Mouse (Mus musculus): ENCODE results near the gene Sult1a1. TPM values are rescaled to one million over a fixed set of nuclear protein-coding genes. Genes with fewer than 3 reads are reported as not detected.
"Not testable (repeated sequence)": the region's sequence is repeated elsewhere in the genome, so short reads cannot be mapped to it uniquely, and the experiment has no call there.

Gene Sult1a1
- polyA plus RNA-seq, 1 experiment: 8.5 TPM

- 78% methylated on average over 25 of the region's 25 CpGs for WGBS
These were observed 24.1 kb upstream of the Sult1a1 start for GRCm38 (mm10) chr7:126700063-126701015.

GRCm38 (mm10) chr7:126697838-126698237, 21.6 kb upstream of the Sult1a1 start:
- DNase-seq (ENCODE audit: low read depth, low spot score): no peak
- 86% methylated on average over 8 of the region's 8 CpGs for WGBS

More at GRCm38 (mm10) chr7:126700063-126701015, 24.1 kb upstream of the Sult1a1 start:
- no peak for DNase-seq (ENCODE audit: low read depth, low spot score)

- no peak for DNase-seq (ENCODE audit: low read depth, low spot score)
- WGBS: 70% methylated on average over 3 of the region's 3 CpGs
These were observed 20.7 kb upstream of the Sult1a1 start for GRCm38 (mm10) chr7:126696886-126697285.

GRCm38 (mm10) chr7:126696303-126696702, 20.1 kb upstream of the Sult1a1 start:
- no peak for DNase-seq (ENCODE audit: low read depth, low spot score)
- WGBS: 3% methylated on average over 17 of the region's 17 CpGs

- DNase-seq (ENCODE audit: low read depth, low spot score): peak; percentile 94
- WGBS: 1% methylated on average over 40 of the region's 40 CpGs
These were observed 19.5 kb upstream of the Sult1a1 start, which contains the start of gene Slx1b for GRCm38 (mm10) chr7:126695631-126696207. TSS of gene Slx1b (minus strand) at chr7:126695784.

GRCm38 (mm10) chr7:126695210-126695611, 19.0 kb upstream of the Sult1a1 start, which contains the start of gene Bola2:
TSS of gene Bola2 (plus strand) at chr7:126695401.
- under 1% methylated on average over 31 of the region's 31 CpGs for WGBS
- DNase-seq (ENCODE audit: low read depth, low spot score): no peak

GRCm38 (mm10) chr7:126694441-126695051, 18.3 kb upstream of the Sult1a1 start:
- DNase-seq (ENCODE audit: low read depth, low spot score): no peak
- 31% methylated on average over 10 of the region's 10 CpGs for WGBS

- no peak for DNase-seq (ENCODE audit: low read depth, low spot score)
- WGBS: 50% methylated on average over 7 of the region's 7 CpGs
These were observed 17.5 kb upstream of the Sult1a1 start for GRCm38 (mm10) chr7:126693781-126694180.

GRCm38 (mm10) chr7:126693256-126693655, 17.0 kb upstream of the Sult1a1 start:
- 7% methylated on average over 3 of the region's 3 CpGs for WGBS
- DNase-seq (ENCODE audit: low read depth, low spot score): peak; percentile 83

- DNase-seq (ENCODE audit: low read depth, low spot score): no peak
- WGBS: 95% methylated on average over 26 of the region's 26 CpGs
These were observed 16.2 kb upstream of the Sult1a1 start for GRCm38 (mm10) chr7:126692426-126692825.

- WGBS: 60% methylated on average over 5 of the region's 5 CpGs
- DNase-seq (ENCODE audit: low read depth, low spot score): no peak
These were observed 15.4 kb upstream of the Sult1a1 start for GRCm38 (mm10) chr7:126691676-126692075.

- no peak for DNase-seq (ENCODE audit: low read depth, low spot score)
- WGBS: 37% methylated on average over 3 of the region's 3 CpGs
These were observed 14.5 kb upstream of the Sult1a1 start for GRCm38 (mm10) chr7:126690737-126691136.

GRCm38 (mm10) chr7:126689021-126689420, 12.8 kb upstream of the Sult1a1 start:
- no peak for DNase-seq (ENCODE audit: low read depth, low spot score)
- WGBS: 82% methylated on average over 3 of the region's 3 CpGs

- 77% methylated on average over 4 of the region's 4 CpGs for WGBS
- not testable (repeated sequence) for DNase-seq (ENCODE audit: low read depth, low spot score)
These were observed 11.9 kb upstream of the Sult1a1 start for GRCm38 (mm10) chr7:126688156-126688555.

- WGBS: 38% methylated on average over 5 of the region's 5 CpGs
- DNase-seq (ENCODE audit: low read depth, low spot score): no peak
These were observed 5.0 kb upstream of the Sult1a1 start for GRCm38 (mm10) chr7:126681221-126681620.

GRCm38 (mm10) chr7:126679683-126680082, 3.5 kb upstream of the Sult1a1 start:
- 61% methylated on average over 5 of the region's 5 CpGs for WGBS
- DNase-seq (ENCODE audit: low read depth, low spot score): no peak

- WGBS: 21% methylated on average over 8 of the region's 8 CpGs
- no peak for DNase-seq (ENCODE audit: low read depth, low spot score)
These were observed 2.5 kb upstream of the Sult1a1 start for GRCm38 (mm10) chr7:126678545-126679341.

- no peak for DNase-seq (ENCODE audit: low read depth, low spot score)
- WGBS: 24% methylated on average over 4 of the region's 4 CpGs
These were observed 494 bp upstream of the Sult1a1 start for GRCm38 (mm10) chr7:126676631-126677220.

- DNase-seq (ENCODE audit: low read depth, low spot score): no peak
- WGBS: 66% methylated on average over 8 of the region's 8 CpGs
These were observed 1.1 kb downstream of the Sult1a1 start for GRCm38 (mm10) chr7:126675104-126675503.
